Mouse (Mus musculus): ENCODE results near the gene Colgalt2.

Colgalt2 gene

DNA sequence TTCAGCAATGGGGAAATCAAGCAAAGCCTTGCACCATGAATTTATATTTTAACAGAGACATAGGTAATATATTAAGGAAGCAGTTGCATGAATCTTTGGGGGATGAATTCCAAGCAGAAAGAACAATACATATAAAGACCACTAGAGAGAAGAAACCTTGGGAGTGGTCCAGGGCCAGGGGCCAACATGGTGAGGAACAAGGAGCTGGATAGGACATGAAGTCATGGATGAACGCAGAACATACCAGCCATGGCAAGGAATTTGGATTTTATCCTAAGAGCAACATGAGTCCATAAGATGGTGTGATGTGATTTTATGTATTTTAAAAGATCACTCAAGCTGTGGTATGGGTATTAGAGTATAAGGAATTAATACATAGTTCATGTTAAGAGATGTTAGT, 92.6 kb downstream of the Colgalt2 start:
- in situ Hi-C loops (cut with MboI, MseI): no loop called here

GRCm38 (mm10) chr1:152496831-152497230, 97.2 kb downstream of the Colgalt2 start:
- in situ Hi-C loops (cut with MboI, MseI): no loop called here

- in situ Hi-C loops (cut with MboI, MseI): no loop called here
Measured at GRCm38 (mm10) chr1:152497581-152497980, 98.0 kb downstream of the Colgalt2 start.

DNA sequence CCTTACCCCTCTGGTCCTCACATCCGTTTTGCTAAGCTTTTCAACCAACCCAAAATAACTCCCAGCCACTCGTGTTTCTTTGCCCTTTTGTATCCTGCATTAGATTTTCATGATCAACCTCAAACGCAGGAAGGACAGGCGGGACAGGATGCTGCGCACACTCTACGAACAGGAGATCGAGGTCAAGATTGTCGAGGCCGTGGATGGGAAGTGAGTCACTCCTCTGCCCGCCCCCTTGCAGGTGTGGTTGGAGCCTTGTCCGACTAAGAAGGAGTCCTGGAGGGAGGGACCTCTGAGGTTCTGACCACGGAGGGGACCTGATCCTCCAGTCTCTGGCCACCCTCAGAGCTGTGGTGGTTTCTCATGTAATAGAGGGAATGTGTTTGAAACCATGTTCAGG, 100.2 kb downstream of the Colgalt2 start:
- in situ Hi-C loops (cut with MboI, MseI): no loop called here

DNA sequence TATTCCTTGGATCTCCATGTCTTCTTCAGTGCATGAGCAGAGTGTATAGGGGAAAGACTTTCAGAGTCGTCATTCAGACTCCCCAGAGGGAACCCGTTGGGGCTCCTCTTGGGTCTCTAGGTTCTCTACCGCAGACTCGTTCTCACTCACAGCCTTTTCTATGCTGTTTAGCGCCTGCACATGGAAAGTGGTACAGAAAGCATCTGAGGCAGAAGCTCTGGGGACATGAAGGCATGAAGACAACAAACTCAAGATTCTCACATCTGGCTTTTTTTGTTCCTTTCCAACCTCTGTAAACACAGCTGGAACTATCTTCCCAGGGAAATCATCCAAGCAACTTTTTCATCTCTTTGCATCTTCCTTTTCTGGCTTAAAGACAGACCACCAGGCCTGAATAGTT, 106.5 kb downstream of the Colgalt2 start:
- in situ Hi-C loops (cut with MboI, MseI): no loop called here

DNA sequence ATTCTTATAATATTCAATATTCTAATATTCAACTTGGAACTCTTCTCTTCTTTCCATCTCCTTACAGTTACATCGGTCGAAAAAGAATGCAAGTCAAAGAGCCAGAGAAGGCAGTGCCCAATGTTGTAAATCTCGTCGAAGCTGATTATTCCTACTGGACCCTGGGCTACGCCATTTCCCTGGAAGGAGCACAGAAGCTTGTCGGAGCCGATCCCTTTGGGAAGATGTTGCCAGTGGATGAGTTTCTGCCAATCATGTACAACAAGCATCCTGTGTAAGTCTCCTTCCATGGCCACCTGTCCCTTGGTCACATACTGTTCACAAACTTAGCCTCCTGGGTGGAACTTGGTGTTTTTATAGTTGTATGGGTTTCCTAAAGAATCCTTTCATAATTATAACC, 107.1 kb downstream of the Colgalt2 start:
- in situ Hi-C loops (cut with MboI, MseI): no loop called here

- in situ Hi-C loops (cut with MboI, MseI): no loop called here
Measured at GRCm38 (mm10) chr1:152508481-152509220, 109.0 kb downstream of the Colgalt2 start.

DNA sequence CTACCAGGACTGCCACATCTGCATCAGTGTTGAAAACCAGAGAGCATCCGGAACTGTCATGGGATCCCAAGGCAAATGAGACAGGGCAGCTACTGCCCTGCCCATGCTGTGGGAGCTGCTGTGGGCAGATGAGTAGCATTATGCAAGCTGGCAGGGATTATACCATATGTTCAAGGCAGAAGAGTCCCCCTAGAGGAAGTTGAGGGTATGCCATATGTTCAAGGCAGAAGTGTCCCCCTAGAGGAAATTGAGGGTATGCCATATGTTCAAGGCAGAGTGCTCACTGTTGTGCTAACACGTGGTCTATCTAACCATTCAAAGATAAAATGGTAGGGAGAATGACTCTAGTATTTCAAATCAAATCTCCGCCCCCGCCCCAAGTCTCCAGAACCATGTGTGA, 111.6 kb downstream of the Colgalt2 start:
- in situ Hi-C loops (cut with MboI, MseI): no loop called here

DNA sequence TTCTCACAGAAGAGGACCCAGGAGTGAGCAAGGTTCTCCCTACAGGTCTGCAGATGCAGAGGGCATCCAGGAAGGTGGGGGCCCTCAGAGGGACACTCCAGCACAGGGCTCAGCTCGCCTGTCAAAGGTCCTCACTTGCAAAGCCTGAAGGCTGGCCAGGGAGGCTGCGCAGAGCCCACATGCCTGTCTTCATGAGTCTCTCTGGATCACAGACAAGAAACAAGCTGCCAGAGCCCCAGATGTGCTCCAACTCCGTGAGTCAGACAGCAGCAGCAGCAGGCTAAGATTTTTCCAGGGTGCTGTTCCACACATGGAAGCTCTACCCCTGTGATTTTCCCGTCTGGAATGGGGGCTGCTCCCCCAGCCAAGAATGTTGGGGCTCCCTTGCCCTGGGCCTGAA, 114.6 kb downstream of the Colgalt2 start:
- in situ Hi-C loops (cut with MboI, MseI): no loop called here

DNA sequence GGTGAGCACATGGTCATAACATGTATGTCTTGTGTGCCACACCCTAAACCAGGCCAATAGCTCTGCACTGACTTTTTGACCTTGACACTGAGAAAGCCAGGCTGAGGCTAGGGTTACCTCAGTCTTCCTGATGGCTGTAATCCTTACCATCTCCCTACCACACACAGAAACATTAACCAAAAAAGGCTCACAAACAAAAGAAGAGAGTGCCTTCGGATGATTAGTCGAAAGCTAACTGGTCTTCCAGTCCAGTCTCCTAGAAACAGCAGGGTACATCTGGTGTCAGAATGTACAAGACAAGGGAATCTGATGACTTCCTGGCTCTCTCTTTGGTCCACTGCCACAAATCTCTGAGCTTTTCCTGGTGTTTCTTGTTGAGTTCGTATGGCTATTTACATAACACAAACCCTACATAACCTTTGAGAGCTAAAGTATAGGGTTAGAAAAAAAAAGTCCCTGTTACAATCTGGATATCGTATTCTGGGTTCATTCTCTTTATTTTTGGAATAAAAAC, 117.5 kb downstream of the Colgalt2 start:
- in situ Hi-C loops (cut with MboI, MseI): no loop called here

DNA sequence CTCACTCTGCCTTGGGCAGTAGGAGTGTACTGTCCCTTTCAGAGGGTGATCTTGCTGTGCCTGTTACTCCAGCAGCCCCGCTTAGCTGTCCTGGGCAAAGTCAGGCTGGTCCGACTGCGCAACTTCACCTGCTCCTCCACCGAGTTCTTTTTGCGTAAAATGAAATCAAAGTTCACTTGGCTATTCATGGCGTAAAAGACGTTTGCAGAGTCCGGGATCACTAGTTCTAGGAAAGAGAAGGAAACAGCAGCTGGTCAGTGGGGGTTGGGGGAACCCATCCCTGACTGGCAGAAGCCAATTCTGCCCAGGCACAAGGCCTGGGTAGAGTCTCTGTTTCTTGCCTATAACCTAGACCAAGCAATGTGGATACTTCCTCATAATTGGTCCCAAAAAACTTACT, 119.3 kb downstream of the Colgalt2 start:
- in situ Hi-C loops (cut with MboI, MseI): no loop called here

DNA sequence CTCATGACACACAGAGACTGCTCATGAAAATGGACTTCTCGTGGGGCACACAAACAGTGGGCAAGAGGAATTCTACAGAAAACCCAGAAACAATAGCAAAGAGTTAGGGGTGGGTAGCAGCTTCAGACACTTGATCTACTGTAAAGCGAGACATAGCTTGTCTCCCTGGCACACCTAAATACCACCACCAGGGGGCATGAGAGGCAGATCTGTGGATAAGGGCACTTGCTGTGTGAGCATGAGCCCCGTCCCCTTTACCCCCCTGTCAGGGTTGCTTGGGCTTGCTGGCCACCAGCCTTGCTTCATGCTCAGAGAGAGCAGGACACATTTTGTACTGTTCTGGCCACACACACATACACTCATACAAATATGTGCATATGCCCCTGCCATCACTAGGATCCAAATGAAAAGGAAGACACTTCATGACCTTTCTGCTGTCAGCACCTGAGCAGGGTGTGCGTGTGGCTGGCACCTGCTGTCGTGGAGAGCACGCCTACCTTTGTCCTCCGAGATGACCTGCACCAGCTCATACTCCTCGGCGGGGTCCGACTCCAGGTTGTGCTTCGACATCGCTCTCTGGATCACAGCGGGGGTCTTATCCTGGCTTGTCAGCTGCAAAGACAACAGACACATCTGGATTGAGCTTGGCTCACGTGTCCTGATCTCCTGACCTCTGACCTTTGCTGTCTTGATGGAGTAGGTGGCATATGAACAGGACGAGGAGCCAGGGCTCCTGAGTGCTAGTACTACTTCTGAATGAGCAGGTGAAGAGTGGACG, 121.4 kb downstream of the Colgalt2 start:
- in situ Hi-C loops (cut with MboI, MseI): loop anchor here (10.0 kb wide), 1 partner anchor 854 kb away; no protein-coding TSS in a partner anchor

GRCm38 (mm10) chr1:152522226-152522625, 122.6 kb downstream of the Colgalt2 start:
- in situ Hi-C loops (cut with MboI, MseI): loop anchor here (10.0 kb wide), 1 partner anchor 853 kb away; no protein-coding TSS in a partner anchor

GRCm38 (mm10) chr1:152523292-152523691, 123.7 kb downstream of the Colgalt2 start:
- in situ Hi-C loops (cut with MboI, MseI): loop anchor here (10.0 kb wide), 1 partner anchor 852 kb away; no protein-coding TSS in a partner anchor

- in situ Hi-C loops (cut with MboI, MseI): loop anchor here (10.0 kb wide), 1 partner anchor 851 kb away; no protein-coding TSS in a partner anchor
Measured at GRCm38 (mm10) chr1:152524098-152524892, 124.7 kb downstream of the Colgalt2 start.

GRCm38 (mm10) chr1:152524987-152525648, 125.5 kb downstream of the Colgalt2 start:
- in situ Hi-C loops (cut with MboI, MseI): loop anchor here (5.0 to 10.0 kb wide), 2 partner anchors 217 to 850 kb away; no protein-coding TSS in a partner anchor

DNA sequence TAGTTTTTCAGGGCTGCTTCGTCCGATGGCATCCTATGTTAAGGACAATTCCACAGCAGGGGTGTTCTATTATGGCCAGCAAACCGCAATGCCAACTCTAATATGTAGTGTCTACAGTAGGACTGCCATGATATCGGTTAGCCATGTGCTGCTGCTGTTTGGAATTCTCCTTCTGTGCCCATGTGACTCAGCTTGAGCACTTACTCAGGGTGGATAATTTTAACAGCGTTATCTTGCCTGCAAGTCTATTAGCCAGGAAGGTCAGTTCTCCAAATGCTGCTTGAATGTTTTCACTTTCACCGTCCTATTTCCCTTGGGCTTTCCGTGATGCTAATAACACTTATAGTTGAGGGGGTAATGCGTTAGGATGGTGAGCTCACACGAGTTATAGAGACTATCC, 126.5 kb downstream of the Colgalt2 start:
- in situ Hi-C loops (cut with MboI, MseI): loop anchor here (5.0 to 10.0 kb wide), 2 partner anchors 216 to 849 kb away; no protein-coding TSS in a partner anchor

- in situ Hi-C loops (cut with MboI, MseI): loop anchor here (5.0 to 10.0 kb wide), 2 partner anchors 214 to 847 kb away; no protein-coding TSS in a partner anchor
Measured at GRCm38 (mm10) chr1:152528214-152528613, 128.6 kb downstream of the Colgalt2 start.

DNA sequence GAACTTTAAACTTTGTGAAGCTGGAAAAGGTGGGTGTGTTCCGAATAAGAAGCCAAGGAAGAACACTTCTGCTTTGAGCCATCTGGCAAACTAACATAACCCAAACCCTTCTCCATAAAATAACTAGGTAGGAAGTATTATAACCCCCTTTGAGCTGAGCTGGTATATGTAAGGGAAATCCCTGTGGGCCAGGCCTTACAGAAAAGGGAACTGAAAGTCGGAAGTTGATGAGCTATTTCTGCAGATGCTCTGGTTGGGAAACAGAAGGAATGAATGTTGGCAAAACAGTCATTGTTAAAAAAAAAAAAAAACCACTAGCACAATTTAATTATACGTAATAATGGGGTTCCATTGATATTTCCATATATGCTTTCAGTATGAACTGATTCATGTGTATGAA, 129.1 kb downstream of the Colgalt2 start:
- in situ Hi-C loops (cut with MboI, MseI): loop anchor here (5.0 to 10.0 kb wide), 2 partner anchors 214 to 846 kb away; no protein-coding TSS in a partner anchor

DNA sequence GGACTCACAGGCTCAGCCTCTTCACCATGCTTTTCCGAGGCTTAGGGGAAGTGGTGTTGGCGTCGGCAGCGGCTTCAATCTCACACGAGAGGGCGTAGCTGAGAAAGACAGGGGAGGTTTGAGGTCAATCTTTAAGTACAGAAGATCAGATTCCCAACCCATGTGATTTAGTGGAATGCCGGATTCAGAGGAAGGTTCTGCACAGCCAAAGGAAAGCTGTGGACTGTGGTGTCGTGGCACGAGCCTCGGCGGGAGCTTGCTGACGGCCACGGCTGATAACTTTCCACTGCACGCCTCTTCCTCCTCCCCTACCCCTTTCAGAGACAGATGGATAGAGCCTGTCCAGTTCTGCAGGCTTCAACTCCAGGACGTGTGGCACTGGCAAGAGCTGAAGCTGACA, 131.9 kb downstream of the Colgalt2 start:
- in situ Hi-C loops (cut with MboI, MseI): no loop called here

DNA sequence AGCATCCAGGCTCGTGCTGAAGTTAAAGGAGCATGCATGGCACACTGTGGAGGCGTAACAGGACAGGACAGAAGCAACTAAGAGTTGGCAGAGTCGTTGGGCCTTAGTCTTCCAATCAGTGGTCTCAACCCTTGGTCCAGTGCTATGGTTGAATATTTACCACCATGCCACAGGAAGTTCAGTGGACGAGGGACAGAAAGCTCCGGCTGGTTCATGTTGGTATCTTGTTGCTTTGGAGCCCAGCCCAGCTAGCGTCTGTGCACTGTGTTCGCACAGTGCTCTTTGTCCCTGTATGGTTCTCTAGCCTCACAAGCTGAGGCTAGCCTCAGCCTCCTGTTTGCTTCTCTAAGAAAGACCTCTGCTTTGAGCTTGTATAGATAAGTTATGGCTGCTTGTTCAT, 134.9 kb downstream of the Colgalt2 start:
- in situ Hi-C loops (cut with MboI, MseI): no loop called here
